Mouse (Mus musculus): ENCODE measurements around the gene Spata2. TPM values are rescaled to one million over a fixed set of nuclear protein-coding genes. Genes with fewer than 3 reads are reported as not detected.

The Spata2 gene
- total and polyA plus RNA-seq, 2 experiments from 2014 or later, result 27.6 to 39.2 TPM

DNA sequence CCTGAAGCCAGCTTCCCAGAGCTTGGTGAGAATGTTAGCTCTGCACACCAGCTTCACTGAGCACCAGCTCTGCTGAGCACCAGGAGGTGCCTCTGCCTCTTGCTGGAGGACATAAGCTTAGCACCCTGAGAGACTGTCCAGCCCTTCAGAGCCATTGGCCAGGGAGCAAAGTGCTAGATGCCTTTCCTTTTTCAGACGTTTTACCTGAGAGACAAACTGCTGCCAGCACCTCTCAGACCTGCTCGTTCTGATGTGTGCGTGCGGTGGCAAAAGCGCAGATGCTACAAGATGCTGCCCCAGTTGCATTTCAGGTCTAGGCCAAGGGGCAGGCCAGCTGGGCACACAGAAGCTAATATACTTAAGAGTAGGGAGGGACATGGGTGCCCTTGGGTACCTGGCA lies 17.1 kb downstream of the Spata2 start:
- Histone ChIP-seq H3K36me3 (ENCODE audit: insufficient read depth, low read length) (peaks cover 46% of the 10 kb centered on the region), H3K27me3 (ENCODE audit: insufficient read depth, low read length) (no peaks in the 10 kb centered on the region), H3K4me3 (ENCODE audit: low read depth, low read length) (no peak overlapping the region), H3K4me1 (ENCODE audit: insufficient read depth, low read length) (peaks cover 2% of the 10 kb centered on the region; the same call in 1 of the 2 replicates), H3K27ac (ENCODE audit: low read depth, low read length) (peak overlapping the region; percentile 74), H3K4me2 (ENCODE audit: low read depth, low read length, poor library complexity, severe bottlenecking) (no peak overlapping the region), H3K9me3 (ENCODE audit: low read length) (no peaks in the 10 kb centered on the region), H3K9ac (replicated peaks; ENCODE audit: low read length, poor library complexity, severe bottlenecking) (0 out of 2 replicates have a peak overlapping the region, but pooled peaks have one; percentile 24)
- DNase-seq (ENCODE audit: low spot score), result no peak
- no peak for ATAC-seq (ENCODE audit: low FRiP score)
- 73% methylated on average over 5 of the region's 5 CpGs for WGBS
- no peak for TF ChIP-seq CTCF (IDR thresholded peaks at IDR 0.05)

GRCm38 (mm10) chr2:167474218-167474617 lies 18.5 kb downstream of the Spata2 start:
- TF ChIP-seq CTCF (IDR thresholded peaks at IDR 0.05), result no peak
- no peaks in the 10 kb centered on the region for H3K27me3 ChIP-seq (ENCODE audit: insufficient read depth, low read length)
- H3K4me1 ChIP-seq (ENCODE audit: insufficient read depth, low read length), result peaks cover 2% of the 10 kb centered on the region; the same call in 1 of the 2 replicates
- no peak overlapping the region for H3K4me2 ChIP-seq (ENCODE audit: low read depth, low read length, poor library complexity, severe bottlenecking)
- no peak overlapping the region for H3K4me3 ChIP-seq (ENCODE audit: low read depth, low read length)
- no peak for DNase-seq (ENCODE audit: low spot score)
- WGBS, result 90% methylated on average over 6 of the region's 6 CpGs
- H3K27ac ChIP-seq (ENCODE audit: low read depth, low read length), result no peak overlapping the region
- H3K36me3 ChIP-seq (ENCODE audit: insufficient read depth, low read length), result peaks cover 51% of the 10 kb centered on the region
- ATAC-seq (ENCODE audit: low FRiP score), result no peak
- H3K9ac ChIP-seq (replicated peaks; ENCODE audit: low read length, poor library complexity, severe bottlenecking), result no peak overlapping the region
- H3K9me3 ChIP-seq (ENCODE audit: low read length), result no peaks in the 10 kb centered on the region

DNA sequence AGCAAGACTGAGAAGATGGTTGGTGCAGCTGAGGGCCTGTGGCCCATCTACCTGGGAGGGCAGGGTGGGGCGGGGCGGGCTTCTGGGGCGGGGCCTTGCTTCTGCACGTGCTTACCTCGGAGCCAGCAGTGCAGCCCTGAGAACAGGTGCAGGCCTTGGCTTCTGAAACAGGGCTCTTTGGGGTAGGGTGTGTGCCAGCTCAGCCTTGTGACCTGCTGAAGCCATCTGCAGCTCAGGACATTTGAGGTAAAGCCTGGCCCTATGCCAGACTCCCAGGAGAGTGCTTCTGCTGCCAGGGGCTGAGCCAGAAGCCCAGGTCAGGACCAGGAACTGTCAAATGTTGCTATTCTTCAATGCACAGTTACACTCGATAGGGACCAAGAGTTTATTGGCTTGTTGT lies 21.1 kb downstream of the Spata2 start:
- H3K27me3 ChIP-seq (ENCODE audit: insufficient read depth, low read length), result no peaks in the 10 kb centered on the region
- no peaks in the 10 kb centered on the region for H3K9me3 ChIP-seq (ENCODE audit: low read length)
- H3K4me1 ChIP-seq (ENCODE audit: insufficient read depth, low read length), result 0 out of 2 replicates have a peak, but pooled peaks cover 2% of the 10 kb centered on the region
- TF ChIP-seq CTCF (IDR thresholded peaks at IDR 0.05), result no peak
- DNase-seq (ENCODE audit: low spot score), result no peak
- H3K4me2 ChIP-seq (ENCODE audit: low read depth, low read length, poor library complexity, severe bottlenecking), result no peak overlapping the region
- no peak for ATAC-seq (ENCODE audit: low FRiP score)
- H3K4me3 ChIP-seq (ENCODE audit: low read depth, low read length), result no peak overlapping the region
- H3K9ac ChIP-seq (replicated peaks; ENCODE audit: low read length, poor library complexity, severe bottlenecking), result no peak overlapping the region
- peaks cover 57% of the 10 kb centered on the region for H3K36me3 ChIP-seq (ENCODE audit: insufficient read depth, low read length)
- H3K27ac ChIP-seq (ENCODE audit: low read depth, low read length), result no peak overlapping the region
- WGBS, result 87% methylated on average over 5 of the region's 6 CpGs

- DNase-seq (ENCODE audit: low spot score) (no peak), ATAC-seq (ENCODE audit: low FRiP score) (no peak)
- H3K9ac ChIP-seq (replicated peaks; ENCODE audit: low read length, poor library complexity, severe bottlenecking), result no peak overlapping the region
- no peak overlapping the region for H3K27ac ChIP-seq (ENCODE audit: low read depth, low read length)
- no peaks in the 10 kb centered on the region for H3K4me1 ChIP-seq (ENCODE audit: insufficient read depth, low read length)
- H3K9me3 ChIP-seq (ENCODE audit: low read length), result no peaks in the 10 kb centered on the region
- no peak for TF ChIP-seq CTCF (IDR thresholded peaks at IDR 0.05)
- 97% methylated on average over 3 of the region's 3 CpGs for WGBS
- H3K4me2 ChIP-seq (ENCODE audit: low read depth, low read length, poor library complexity, severe bottlenecking), result no peak overlapping the region
- no peaks in the 10 kb centered on the region for H3K27me3 ChIP-seq (ENCODE audit: insufficient read depth, low read length)
- no peak overlapping the region for H3K4me3 ChIP-seq (ENCODE audit: low read depth, low read length)
- peaks cover 63% of the 10 kb centered on the region for H3K36me3 ChIP-seq (ENCODE audit: insufficient read depth, low read length)
Observed at GRCm38 (mm10) chr2:167470611-167471010, 22.1 kb downstream of the Spata2 start.

- H3K36me3 ChIP-seq (ENCODE audit: insufficient read depth, low read length), result peaks cover 54% of the 10 kb centered on the region
- no peak for DNase-seq (ENCODE audit: low spot score)
- no peak overlapping the region for H3K9ac ChIP-seq (replicated peaks; ENCODE audit: low read length, poor library complexity, severe bottlenecking)
- H3K27me3 ChIP-seq (ENCODE audit: insufficient read depth, low read length), result no peaks in the 10 kb centered on the region
- WGBS, result 86% methylated on average over 6 of the region's 6 CpGs
- no peak overlapping the region for H3K4me2 ChIP-seq (ENCODE audit: low read depth, low read length, poor library complexity, severe bottlenecking)
- no peaks in the 10 kb centered on the region for H3K9me3 ChIP-seq (ENCODE audit: low read length)
- no peak for ATAC-seq (ENCODE audit: low FRiP score)
- H3K27ac ChIP-seq (ENCODE audit: low read depth, low read length), result no peak overlapping the region
- H3K4me3 ChIP-seq (ENCODE audit: low read depth, low read length), result no peak overlapping the region
- no peak for TF ChIP-seq CTCF (IDR thresholded peaks at IDR 0.05)
- H3K4me1 ChIP-seq (ENCODE audit: insufficient read depth, low read length), result no peaks in the 10 kb centered on the region
Observed at GRCm38 (mm10) chr2:167468444-167468843, 24.2 kb downstream of the Spata2 start.

DNA sequence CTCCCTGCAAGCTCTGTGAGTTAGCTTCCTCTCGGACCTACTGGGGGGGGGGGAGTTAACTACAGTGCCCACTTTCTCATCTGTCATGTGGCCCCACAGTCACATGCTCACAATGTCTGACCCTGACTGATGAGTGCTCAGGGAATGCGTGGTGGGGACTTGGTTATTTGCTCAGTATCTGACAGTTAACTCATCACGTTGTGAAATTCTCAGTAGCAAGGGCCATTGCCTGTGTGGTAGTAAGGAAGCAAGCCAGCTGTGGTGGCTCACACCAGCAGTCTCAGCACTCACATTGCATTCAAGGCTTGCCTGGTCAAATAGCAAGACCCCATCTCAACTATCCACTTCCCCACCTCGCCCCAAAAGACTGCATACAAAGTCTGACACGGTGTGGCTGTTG lies 25.5 kb downstream of the Spata2 start:
- DNase-seq (ENCODE audit: low spot score), result no peak
- H3K27ac ChIP-seq (ENCODE audit: low read depth, low read length), result no peak overlapping the region
- H3K9me3 ChIP-seq (ENCODE audit: low read length), result no peaks in the 10 kb centered on the region
- no peak overlapping the region for H3K4me3 ChIP-seq (ENCODE audit: low read depth, low read length)
- no peak for TF ChIP-seq CTCF (IDR thresholded peaks at IDR 0.05)
- WGBS, result 86% methylated on average over 5 of the region's 5 CpGs
- H3K9ac ChIP-seq (replicated peaks; ENCODE audit: low read length, poor library complexity, severe bottlenecking), result no peak overlapping the region
- ATAC-seq (ENCODE audit: low FRiP score), result no peak
- H3K27me3 ChIP-seq (ENCODE audit: insufficient read depth, low read length), result no peaks in the 10 kb centered on the region
- peaks cover 45% of the 10 kb centered on the region for H3K36me3 ChIP-seq (ENCODE audit: insufficient read depth, low read length)
- no peaks in the 10 kb centered on the region for H3K4me1 ChIP-seq (ENCODE audit: insufficient read depth, low read length)
- no peak overlapping the region for H3K4me2 ChIP-seq (ENCODE audit: low read depth, low read length, poor library complexity, severe bottlenecking)

All from midbrain, postnatal 0 days (tissue).